Mouse (Mus musculus) neural tube, embryonic 11.5 days (tissue): ENCODE results near the gene Clmp. TPM values are rescaled to one million over a fixed set of nuclear protein-coding genes. Genes with fewer than 3 reads are reported as not detected.

ENCODE experiments used
- ATAC-seq: fragments of 200-750 bp; cut with Nextera tagmentation; 2 replicates; pipeline ENCODE4 v1.8.0; 2017; ENCODE audit warnings: moderate number of reproducible peaks, mild to moderate bottlenecking, moderate TSS enrichment, moderate library complexity; ENCODE audit not compliant: insufficient read depth, low FRiP score, low TSS enrichment
- DNase-seq: peaks from one replicate; pipeline ENCODE4 v3.0.0-alpha.2; 2015; ENCODE audit warnings: low spot score
- H3K27ac ChIP-seq: fragments of 300-500 bp; sonication (generic); 2 replicates; pipeline ENCODE4 v1.5.1; 2014; ENCODE audit warnings: low read depth, mild to moderate bottlenecking, low read length
- H3K27me3 ChIP-seq: fragments of 300-500 bp; sonication (generic); 2 replicates; pipeline ENCODE4 v1.6.1; 2014; ENCODE audit warnings: mild to moderate bottlenecking, low read length, mixed read lengths; ENCODE audit not compliant: control insufficient read depth, insufficient read depth
- H3K36me3 ChIP-seq: fragments of 300-500 bp; sonication (generic); 2 replicates; pipeline ENCODE4 v1.6.1; 2014; ENCODE audit warnings: mild to moderate bottlenecking, low read length, moderate library complexity, mixed read lengths; ENCODE audit not compliant: control insufficient read depth, insufficient read depth
- H3K4me1 ChIP-seq: fragments of 300-500 bp; sonication (generic); 2 replicates; pipeline ENCODE4 v1.6.1; 2014; ENCODE audit warnings: low read length, mixed read lengths; ENCODE audit not compliant: control insufficient read depth, insufficient read depth
- H3K4me2 ChIP-seq: fragments of 300-500 bp; sonication (generic); 2 replicates; pipeline ENCODE4 v1.6.1; 2014; ENCODE audit warnings: low read depth, mild to moderate bottlenecking, moderate library complexity
- H3K4me3 ChIP-seq: fragments of 300-500 bp; sonication (generic); 2 replicates; pipeline ENCODE4 v1.5.1; 2014; ENCODE audit warnings: low read depth, low read length
- H3K9ac ChIP-seq: fragments of 300-500 bp; sonication (generic); 2 replicates; pipeline ENCODE4 v1.6.1; 2014; ENCODE audit warnings: mild to moderate bottlenecking, low read length
- H3K9me3 ChIP-seq: fragments of 300-500 bp; sonication (generic); 2 replicates; pipeline ENCODE4 v1.6.1; 2016; ENCODE audit warnings: low read length; ENCODE audit not compliant: control insufficient read depth
- WGBS: fragments of 180-500 bp; shearing (Covaris S2); extraction: QIAGEN DNeasy Blood & Tissue Kit; methylation state at CpG from one replicate; pipeline ENCODE4 v1.1.7; 2014; 5-methylcytosine and 5-hydroxymethylcytosine counted together
- polyA plus RNA-seq: library from polyadenylated mRNA; unstranded; fragments of >200 nt; fragmentation: Nextera tagmentation; extraction: Ambion mirVana; gene quantifications from 2 replicates; pipeline ENCODE4 v1.2.1, GENCODE M21; 2014

Gene Clmp
- polyA plus RNA-seq, 1 experiment from 2014 or later: 46.9 TPM

- no peaks in the 10 kb centered on the region for H3K27me3 ChIP-seq
- 34% methylated on average over 7 of the region's 7 CpGs for WGBS
- H3K4me2 ChIP-seq: no peak overlapping the region
- H3K36me3 ChIP-seq: no peaks in the 10 kb centered on the region
- no peaks in the 10 kb centered on the region for H3K9me3 ChIP-seq
- ATAC-seq: no peak
- H3K27ac ChIP-seq: no peak overlapping the region
- H3K4me3 ChIP-seq: no peak overlapping the region
- H3K4me1 ChIP-seq: 0 out of 2 replicates have a peak, but pooled peaks cover 2% of the 10 kb centered on the region
- DNase-seq: no peak
- H3K9ac ChIP-seq: no peak overlapping the region
These were observed 32.1 kb downstream of the Clmp start for GRCm38 (mm10) chr9:40717875-40718185.

GRCm38 (mm10) chr9:40720881-40721280 is 35.1 kb downstream of the Clmp start:
- ATAC-seq: peak; percentile 75
- 29% methylated on average over 7 of the region's 7 CpGs for WGBS
- H3K27ac ChIP-seq: no peak overlapping the region

GRCm38 (mm10) chr9:40723311-40723772 is 37.6 kb downstream of the Clmp start:
- Histone ChIP-seq H3K36me3 (no peaks in the 10 kb centered on the region), H3K4me3 (no peak overlapping the region), H3K4me1 (0 out of 2 replicates have a peak, but pooled peaks cover 4% of the 10 kb centered on the region), H3K27me3 (no peaks in the 10 kb centered on the region), H3K9me3 (no peaks in the 10 kb centered on the region), H3K27ac (no peak overlapping the region), H3K4me2 (no peak overlapping the region), H3K9ac (no peak overlapping the region)
- DNase-seq: no peak
- WGBS: 48% methylated on average over 2 of the region's 2 CpGs
- no peak for ATAC-seq

More at GRCm38 (mm10) chr9:40720881-40721280, 35.1 kb downstream of the Clmp start:
- Histone ChIP-seq H3K9ac (no peak overlapping the region), H3K36me3 (no peaks in the 10 kb centered on the region), H3K4me1 (0 out of 2 replicates have a peak, but pooled peaks cover 6% of the 10 kb centered on the region), H3K9me3 (no peaks in the 10 kb centered on the region), H3K27me3 (no peaks in the 10 kb centered on the region), H3K4me2 (no peak overlapping the region), H3K4me3 (no peak overlapping the region)
- DNase-seq: peak; percentile 56

GRCm38 (mm10) chr9:40724978-40725377 is 39.2 kb downstream of the Clmp start:
- Histone ChIP-seq H3K36me3 (no peaks in the 10 kb centered on the region), H3K4me2 (no peak overlapping the region), H3K27ac (no peak overlapping the region), H3K9me3 (no peaks in the 10 kb centered on the region), H3K9ac (no peak overlapping the region), H3K4me1 (0 out of 2 replicates have a peak, but pooled peaks cover 4% of the 10 kb centered on the region), H3K4me3 (no peak overlapping the region), H3K27me3 (no peaks in the 10 kb centered on the region)
- 54% methylated on average over 5 of the region's 5 CpGs for WGBS
- DNase-seq (no peak), ATAC-seq (no peak)

- H3K36me3 ChIP-seq: no peaks in the 10 kb centered on the region
- H3K4me2 ChIP-seq: no peak overlapping the region
- ATAC-seq (no peak), DNase-seq (no peak)
- H3K4me1 ChIP-seq: 0 out of 2 replicates have a peak, but pooled peaks cover 4% of the 10 kb centered on the region
- no peaks in the 10 kb centered on the region for H3K27me3 ChIP-seq
- no peaks in the 10 kb centered on the region for H3K9me3 ChIP-seq
- 74% methylated on average over 3 of the region's 4 CpGs for WGBS
- H3K4me3 ChIP-seq: no peak overlapping the region
- H3K9ac ChIP-seq: no peak overlapping the region
- H3K27ac ChIP-seq: no peak overlapping the region
These were observed 41.5 kb downstream of the Clmp start for GRCm38 (mm10) chr9:40727140-40727823.

- ATAC-seq: no peak
- WGBS: 89% methylated on average over 7 of the region's 7 CpGs
- peaks cover 4% of the 10 kb centered on the region; the same call in 1 of the 2 replicates for H3K4me1 ChIP-seq
- no peaks in the 10 kb centered on the region for H3K27me3 ChIP-seq
- H3K4me3 ChIP-seq: no peak overlapping the region
- DNase-seq: no peak
- H3K4me2 ChIP-seq: no peak overlapping the region
- H3K27ac ChIP-seq: no peak overlapping the region
- no peaks in the 10 kb centered on the region for H3K9me3 ChIP-seq
- no peak overlapping the region for H3K9ac ChIP-seq
- H3K36me3 ChIP-seq: no peaks in the 10 kb centered on the region
These were observed 42.2 kb downstream of the Clmp start for GRCm38 (mm10) chr9:40727824-40728495.

GRCm38 (mm10) chr9:40730302-40730700 is 44.5 kb downstream of the Clmp start:
- H3K36me3 ChIP-seq: no peaks in the 10 kb centered on the region
- H3K27me3 ChIP-seq: no peaks in the 10 kb centered on the region
- peak; percentile 58 for ATAC-seq
- DNase-seq: no peak
- peaks cover under 1% of the 10 kb centered on the region; the same call in 1 of the 2 replicates for H3K4me1 ChIP-seq
- H3K9me3 ChIP-seq: no peaks in the 10 kb centered on the region
- H3K9ac ChIP-seq: peak overlapping the region; percentile 59
- peak overlapping the region; percentile 30; the same call in 1 of the 2 replicates for H3K4me3 ChIP-seq
- H3K4me2 ChIP-seq: peak overlapping the region; percentile 37
- peak overlapping the region; percentile 77 for H3K27ac ChIP-seq
- 58% methylated on average over 12 of the region's 12 CpGs for WGBS

- WGBS: under 1% methylated on average over 35 of the region's 35 CpGs
- H3K4me3 ChIP-seq: peak overlapping the region; percentile 30
- H3K36me3 ChIP-seq: no peaks in the 10 kb centered on the region
- DNase-seq: peak; percentile 83
- H3K9ac ChIP-seq: peak overlapping the region; percentile 59
- H3K4me1 ChIP-seq: no peaks in the 10 kb centered on the region; the same call in 1 of the 2 replicates
- peak overlapping the region; percentile 37 for H3K4me2 ChIP-seq
- no peaks in the 10 kb centered on the region for H3K9me3 ChIP-seq
- ATAC-seq: peak; percentile 80
- H3K27ac ChIP-seq: peak overlapping the region; percentile 77
- H3K27me3 ChIP-seq: no peaks in the 10 kb centered on the region
These were observed 45.2 kb downstream of the Clmp start for GRCm38 (mm10) chr9:40730701-40731590.
